Mouse (Mus musculus): ENCODE measurements at regions not wholly inside any gene's neighbourhood (a gene's known extent, or its start where the extent isn't known, plus 50 kb on each side); places are given as distances from the start of the nearest gene placed in this dataset.

GRCm38 (mm10) chr8:7796156-7796555 is 864.9 kb downstream of the Efnb2 start:
- DNase-seq, result no peak

DNA sequence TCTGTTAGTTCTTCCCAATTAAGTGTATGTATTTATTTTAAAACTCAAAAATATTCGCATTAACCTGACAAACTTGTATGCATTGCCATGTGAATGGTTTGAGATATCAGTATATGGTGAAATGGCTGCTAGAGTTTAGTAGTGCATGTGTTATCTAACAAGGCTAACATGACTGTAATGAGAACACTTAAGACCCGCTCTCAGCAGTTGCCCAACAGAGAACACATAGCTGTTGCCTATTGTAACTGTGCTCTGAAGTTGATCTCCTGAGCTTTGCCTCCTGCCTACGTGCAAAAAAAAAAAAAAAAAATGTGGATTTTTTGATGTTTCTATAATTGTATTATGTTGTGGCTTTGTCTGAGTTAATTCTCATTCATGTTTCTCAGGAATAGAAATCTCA is 897.2 kb downstream of the Efnb2 start:
- DNase-seq, result no peak

DNA sequence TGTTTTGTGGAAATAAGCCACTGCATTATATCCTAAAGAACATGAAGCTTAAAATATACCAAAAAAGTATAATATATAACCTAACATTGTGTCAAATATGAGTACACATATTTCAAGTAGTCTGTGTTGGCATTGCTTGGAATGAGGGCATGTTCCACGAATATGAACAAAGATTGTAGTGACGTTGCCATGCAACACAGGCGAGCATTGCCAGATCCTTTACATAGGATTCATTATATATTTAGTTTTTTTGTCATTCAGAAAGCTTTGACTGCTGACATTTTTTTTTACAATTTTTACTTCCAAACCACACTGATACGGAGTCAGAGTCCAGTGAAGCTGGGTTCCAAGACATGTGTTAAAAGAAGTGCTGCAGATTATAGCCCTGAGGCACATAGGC is 900.1 kb downstream of the Efnb2 start:
- DNase-seq, result no peak

DNA sequence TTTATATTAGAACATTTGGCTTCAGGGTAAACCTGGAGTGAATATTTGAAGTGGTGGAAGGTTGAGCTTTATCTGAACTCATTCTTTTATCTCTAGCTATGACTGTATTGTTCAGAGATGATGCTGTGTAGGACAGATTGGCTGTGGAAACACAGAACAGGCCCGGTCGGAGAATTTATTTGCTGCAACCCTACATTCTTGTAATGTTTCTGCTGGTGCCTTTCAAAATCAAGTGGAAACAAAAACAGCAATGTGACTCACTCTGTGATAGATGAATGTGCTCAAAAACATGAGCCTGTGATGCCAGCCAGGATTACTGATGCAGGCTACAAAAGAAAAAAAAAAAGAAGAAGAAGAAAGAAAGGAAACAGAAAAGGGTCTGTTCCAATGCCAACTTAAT is 928.3 kb downstream of the Efnb2 start:
- DNase-seq, result no peak

DNA sequence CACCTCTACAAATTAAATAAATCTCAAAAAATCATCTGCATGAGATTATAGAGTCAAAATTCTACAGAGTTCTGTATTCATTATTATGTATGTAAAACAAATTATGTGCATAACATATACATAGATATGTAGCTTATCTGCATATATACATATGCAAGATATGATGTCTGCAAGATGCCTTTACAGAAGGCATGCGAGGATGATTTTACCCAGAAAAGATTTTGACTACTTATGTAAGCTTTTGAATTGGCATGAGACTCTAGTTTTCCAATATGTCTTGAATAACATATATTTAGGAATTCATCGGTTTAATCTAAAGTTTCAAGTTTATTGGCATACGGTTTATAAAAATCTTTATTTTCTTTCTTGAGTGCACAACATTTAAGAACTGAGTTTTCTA is 939.2 kb downstream of the Efnb2 start:
- DNase-seq, result no peak

- no peak for DNase-seq
These were observed 941.9 kb downstream of the Efnb2 start for GRCm38 (mm10) chr8:7718898-7719696.

- no peak for DNase-seq
These were observed 950.3 kb downstream of the Efnb2 start for GRCm38 (mm10) chr8:7710764-7711163.

DNA sequence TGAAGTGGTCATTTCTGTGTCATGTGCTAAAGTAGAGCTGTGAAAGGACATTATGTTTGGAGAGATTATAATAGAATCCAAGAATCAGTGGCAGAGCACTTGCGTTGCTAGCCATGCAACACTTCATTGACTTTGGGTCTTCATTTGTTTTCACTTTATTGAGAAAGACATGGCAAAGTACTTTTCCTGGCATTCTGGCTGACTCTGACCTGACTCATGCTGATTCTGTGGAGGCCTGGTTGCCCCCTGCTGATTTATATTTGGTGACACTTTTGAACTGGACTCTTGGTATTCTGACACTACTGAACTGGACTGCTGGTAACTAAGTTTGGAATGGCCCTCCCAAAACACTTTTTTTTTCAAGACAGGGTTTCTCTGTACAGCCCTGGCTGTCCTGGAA is 951.6 kb downstream of the Efnb2 start:
- no peak for DNase-seq

DNA sequence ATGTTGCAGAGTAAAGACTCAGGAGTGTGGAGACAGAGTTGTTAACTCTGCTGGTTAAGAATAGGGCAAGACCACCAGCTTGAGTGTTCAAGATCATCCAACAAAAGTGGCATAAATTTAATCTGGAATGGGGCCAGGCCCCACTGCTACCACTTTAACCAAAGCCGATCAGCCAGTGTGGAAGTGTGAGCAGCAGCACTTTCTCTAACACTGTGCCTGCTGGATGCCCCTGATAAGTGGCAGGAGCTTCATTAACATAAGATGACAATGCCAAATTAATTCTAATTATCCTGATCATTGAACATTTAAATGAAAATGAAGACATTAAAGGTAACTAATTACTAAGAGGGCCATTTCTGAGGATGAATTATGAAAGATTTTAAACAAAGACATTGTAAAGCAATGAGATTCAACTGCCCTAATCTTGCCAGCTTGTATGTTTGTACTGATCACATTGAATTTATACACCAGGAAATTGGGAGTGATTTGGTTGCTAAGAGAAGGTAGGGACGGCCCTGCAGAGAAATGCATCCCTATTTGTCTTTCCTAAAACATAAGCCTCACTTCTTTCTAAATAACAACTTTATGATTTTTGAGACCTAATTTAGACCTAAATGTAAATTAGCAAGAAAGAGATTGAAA is 969.6 kb downstream of the Efnb2 start:
- no peak for DNase-seq

- DNase-seq, result no peak
These were observed 1007.2 kb downstream of the Efnb2 start for GRCm38 (mm10) chr8:7653804-7654203.

All from adrenal gland, adult 2 months (tissue).